Mouse (Mus musculus) hindbrain, embryonic 11.5 days (tissue): ENCODE results near the gene Vkorc1l1. TPM values are rescaled to one million over a fixed set of nuclear protein-coding genes. Genes with fewer than 3 reads are reported as not detected.
"Not testable (repeated sequence)": the region's sequence is repeated elsewhere in the genome, so short reads cannot be mapped to it uniquely, and the experiment has no call there.

Source experiments
- ATAC-seq: fragments of 200-750 bp; cut with Nextera tagmentation; 2 replicates; pipeline ENCODE4 v1.8.0; 2017; ENCODE audit warnings: mild to moderate bottlenecking, moderate TSS enrichment, moderate library complexity; ENCODE audit not compliant: low FRiP score
- DNase-seq: peaks from one replicate; pipeline ENCODE4 v3.0.0-alpha.2; 2015; ENCODE audit warnings: low spot score
- H3K27ac ChIP-seq: fragments of 300-500 bp; sonication (generic); 2 replicates; pipeline ENCODE4 v1.5.1; 2014; ENCODE audit warnings: mild to moderate bottlenecking, low read depth, low read length
- H3K27me3 ChIP-seq: fragments of 300-500 bp; sonication (generic); 2 replicates; pipeline ENCODE4 v1.6.1; 2014; ENCODE audit warnings: mild to moderate bottlenecking, low read length, moderate library complexity, mixed read lengths; ENCODE audit not compliant: control insufficient read depth, insufficient read depth
- H3K36me3 ChIP-seq: fragments of 300-500 bp; sonication (generic); 2 replicates; pipeline ENCODE4 v1.6.1; 2014; ENCODE audit warnings: mild to moderate bottlenecking, low read length, moderate library complexity, mixed read lengths; ENCODE audit not compliant: control insufficient read depth, insufficient read depth
- H3K4me1 ChIP-seq: fragments of 300-500 bp; sonication (generic); replicated peaks from 2 replicates; pipeline ENCODE4 v1.6.1; 2014; ENCODE audit warnings: low read length, mixed read lengths; ENCODE audit not compliant: control insufficient read depth, insufficient read depth
- H3K4me2 ChIP-seq: fragments of 300-500 bp; sonication (generic); replicated peaks from 2 replicates; pipeline ENCODE4 v1.6.1; 2014; ENCODE audit warnings: mild to moderate bottlenecking, low read depth, low read length
- H3K4me3 ChIP-seq: fragments of 300-500 bp; sonication (generic); 2 replicates; pipeline ENCODE4 v1.5.1; 2014; ENCODE audit warnings: low read depth, low read length
- H3K9ac ChIP-seq: fragments of 300-500 bp; sonication (generic); 2 replicates; pipeline ENCODE4 v1.6.1; 2014; ENCODE audit warnings: low read depth, low read length
- H3K9me3 ChIP-seq: fragments of 300-500 bp; sonication (generic); 2 replicates; pipeline ENCODE4 v1.6.1; 2016; ENCODE audit warnings: low read length; ENCODE audit not compliant: control insufficient read depth
- WGBS: fragments of 180-500 bp; shearing (Covaris S2); extraction: QIAGEN DNeasy Blood & Tissue Kit; methylation state at CpG from one replicate; pipeline ENCODE4 v1.1.7; 2014; 5-methylcytosine and 5-hydroxymethylcytosine counted together
- polyA plus RNA-seq: library from polyadenylated mRNA; unstranded; fragments of >200 nt; fragmentation: Nextera tagmentation; extraction: Ambion mirVana; gene quantifications from 2 replicates; pipeline ENCODE4 v1.2.1, GENCODE M21; 2014

Vkorc1l1 gene
- polyA plus RNA-seq, 1 experiment from 2014 or later, result 28.5 TPM

DNA sequence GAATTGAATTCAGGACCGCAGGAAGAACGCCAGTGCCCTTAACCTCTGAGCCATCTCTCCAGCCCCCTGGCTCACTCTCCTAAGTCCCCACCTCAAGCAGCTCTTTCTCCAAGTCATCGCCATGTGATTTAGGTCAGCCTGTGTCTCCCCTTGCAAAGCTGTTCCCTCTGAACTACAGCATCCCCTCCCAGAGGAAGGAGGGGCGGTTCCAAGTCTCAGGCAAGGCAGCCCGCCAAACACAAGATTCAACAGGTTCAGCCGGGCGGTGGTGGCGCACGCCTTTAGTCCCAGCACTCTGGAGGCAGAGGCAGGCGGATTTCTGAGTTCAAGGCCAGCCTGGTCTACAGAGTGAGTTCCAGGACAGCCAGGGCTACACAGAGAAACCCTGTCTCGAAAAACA, 26.3 kb upstream of the Vkorc1l1 start:
- not testable (repeated sequence) for H3K27ac ChIP-seq, H3K4me3 ChIP-seq, H3K4me2 ChIP-seq, H3K9ac ChIP-seq, DNase-seq, H3K4me1 ChIP-seq, H3K36me3 ChIP-seq, ATAC-seq, H3K27me3 ChIP-seq, H3K9me3 ChIP-seq
- WGBS, result 84% methylated on average over 11 of the region's 11 CpGs

DNA sequence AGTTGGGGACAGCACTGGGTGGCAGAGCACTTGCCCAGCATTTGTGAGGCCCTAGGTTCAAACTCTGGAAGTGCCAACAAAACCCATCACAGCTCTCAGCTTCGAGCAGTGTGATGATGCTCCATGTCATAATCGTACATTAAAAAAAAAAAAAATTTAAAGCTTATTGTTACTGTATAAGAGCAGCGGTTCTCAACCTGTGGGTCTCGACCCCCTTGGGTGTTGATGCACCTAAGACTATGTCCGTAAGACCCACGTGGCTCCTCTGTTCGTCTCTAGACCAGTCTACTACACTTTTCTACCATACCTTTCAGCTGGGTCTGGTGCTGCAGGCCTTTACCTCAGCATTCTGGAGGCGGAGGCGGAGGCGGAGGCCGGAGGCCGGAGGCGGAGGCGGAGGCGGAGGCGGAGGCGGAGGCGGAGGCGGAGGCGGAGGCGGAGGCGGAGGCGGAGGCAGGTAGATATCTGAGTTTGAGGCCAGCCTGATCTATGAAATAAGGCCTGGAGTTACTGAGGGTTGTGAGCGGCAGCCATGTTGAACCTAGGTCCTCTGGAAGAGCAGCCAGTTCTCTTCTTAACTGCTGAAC, 23.6 kb upstream of the Vkorc1l1 start:
- 90% methylated on average over 24 of the region's 24 CpGs for WGBS
- DNase-seq (no peak), ATAC-seq (no peak)
- H3K9ac ChIP-seq, result no peak overlapping the region
- no peak overlapping the region for H3K4me3 ChIP-seq
- no peaks in the 10 kb centered on the region for H3K36me3 ChIP-seq
- H3K27me3 ChIP-seq, result no peaks in the 10 kb centered on the region
- H3K9me3 ChIP-seq, result no peaks in the 10 kb centered on the region
- H3K27ac ChIP-seq, result no peak overlapping the region
- no peak overlapping the region for H3K4me2 ChIP-seq
- H3K4me1 ChIP-seq, result no peaks in the 10 kb centered on the region

DNA sequence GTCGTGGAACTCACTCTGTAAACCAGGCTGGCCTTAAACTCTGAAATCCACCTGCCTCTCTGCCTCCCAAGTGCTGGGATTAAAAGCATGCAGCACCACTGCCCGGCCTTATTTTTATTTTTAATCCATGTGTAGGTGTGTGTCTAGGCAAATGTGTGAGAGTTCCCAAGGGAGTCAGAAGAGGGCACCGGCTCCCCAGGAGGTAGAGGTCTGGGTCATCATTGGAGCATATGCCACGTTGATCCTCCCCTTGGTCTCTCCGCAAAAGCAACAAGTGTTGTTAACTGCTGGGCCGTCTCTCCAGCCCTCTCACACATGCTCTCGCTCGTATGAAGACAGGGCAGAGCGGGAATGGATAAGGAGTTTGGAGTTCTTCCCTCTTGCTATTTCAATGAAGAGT, 23.0 kb upstream of the Vkorc1l1 start:
- Histone ChIP-seq H3K36me3 (no peaks in the 10 kb centered on the region), H3K4me2 (no peak overlapping the region), H3K27ac (no peak overlapping the region), H3K4me3 (no peak overlapping the region), H3K4me1 (no peaks in the 10 kb centered on the region), H3K27me3 (no peaks in the 10 kb centered on the region), H3K9ac (no peak overlapping the region), H3K9me3 (no peaks in the 10 kb centered on the region)
- ATAC-seq (no peak), DNase-seq (no peak)
- WGBS, result 82% methylated on average over 9 of the region's 9 CpGs

DNA sequence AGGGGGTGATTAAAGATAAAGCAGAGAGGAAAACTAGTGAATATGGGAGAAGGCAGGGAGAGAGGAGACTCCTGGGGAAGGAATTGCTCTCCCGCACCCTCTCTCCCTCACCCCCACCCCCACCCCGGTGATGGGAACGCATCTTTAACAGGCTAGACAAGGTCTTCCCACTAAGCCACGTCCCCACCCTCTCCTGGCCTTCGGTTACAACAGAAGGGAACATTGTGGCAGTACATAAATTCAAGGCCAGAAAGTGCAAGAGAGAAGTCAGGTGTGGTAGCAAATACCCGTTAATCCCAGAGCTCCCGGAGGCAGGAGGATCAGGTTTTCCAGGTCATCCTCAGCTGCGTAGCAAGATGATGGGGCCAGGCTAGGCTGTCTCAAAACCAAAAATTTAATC, 22.4 kb upstream of the Vkorc1l1 start:
- Histone ChIP-seq H3K4me1 (no peaks in the 10 kb centered on the region), H3K27ac (no peak overlapping the region), H3K4me3 (no peak overlapping the region), H3K4me2 (no peak overlapping the region), H3K9me3 (no peaks in the 10 kb centered on the region), H3K36me3 (no peaks in the 10 kb centered on the region), H3K27me3 (no peaks in the 10 kb centered on the region), H3K9ac (no peak overlapping the region)
- no peak for DNase-seq
- ATAC-seq, result no peak
- 62% methylated on average over 8 of the region's 8 CpGs for WGBS

DNA sequence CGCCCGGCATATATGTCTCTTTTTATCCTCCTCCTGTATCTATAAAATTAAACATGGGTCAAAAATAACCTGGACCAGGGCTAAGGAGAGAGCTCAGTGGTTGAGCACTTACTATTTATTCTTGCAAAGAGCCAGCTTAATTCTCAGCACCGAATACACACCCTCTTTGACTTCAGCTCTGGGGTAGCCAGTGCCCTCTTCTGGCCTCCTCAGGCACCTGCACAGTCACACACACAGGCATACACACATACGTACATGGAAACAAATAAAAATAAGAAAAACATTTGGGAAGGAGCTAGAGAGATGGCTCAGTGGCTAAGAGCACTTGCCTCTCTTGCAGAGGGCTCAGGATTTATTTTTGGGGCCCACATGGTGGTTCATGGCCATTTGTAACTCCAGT, 19.8 kb upstream of the Vkorc1l1 start:
- Histone ChIP-seq H3K4me3 (no peak overlapping the region), H3K9me3 (no peaks in the 10 kb centered on the region), H3K36me3 (no peaks in the 10 kb centered on the region), H3K27ac (no peak overlapping the region), H3K4me2 (no peak overlapping the region), H3K9ac (no peak overlapping the region), H3K4me1 (no peaks in the 10 kb centered on the region), H3K27me3 (no peaks in the 10 kb centered on the region)
- no peak for DNase-seq
- ATAC-seq, result no peak
- 93% methylated on average over 4 of the region's 4 CpGs for WGBS

DNA sequence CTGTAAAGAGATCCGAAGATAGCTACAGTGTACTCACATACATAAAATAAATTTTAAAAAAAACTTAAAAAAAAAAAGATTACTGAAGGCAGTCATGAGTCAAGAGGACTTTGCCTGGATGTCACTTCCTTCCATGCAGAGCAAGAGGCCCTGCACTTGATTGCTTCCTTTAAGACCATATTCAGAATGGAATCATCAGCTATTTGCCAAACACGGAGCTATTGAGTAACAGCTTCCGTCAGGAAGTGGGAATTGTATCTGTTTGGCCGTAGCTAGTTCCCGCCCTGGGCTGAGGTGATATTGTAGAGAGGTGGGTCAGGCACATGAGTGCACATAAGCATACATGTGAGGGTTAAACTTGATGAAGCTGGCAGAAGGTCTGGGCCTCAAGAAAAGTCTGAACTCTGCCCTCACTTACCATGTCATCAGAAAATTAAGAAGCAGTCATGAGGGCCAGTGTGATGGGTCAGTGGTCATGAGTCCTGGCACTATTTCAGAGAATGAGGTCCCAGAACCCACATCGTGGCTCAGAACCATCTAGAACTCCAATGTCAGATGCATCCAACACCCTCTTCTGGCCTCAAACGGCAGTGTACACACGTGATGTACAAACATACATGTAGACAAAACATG, 16.8 kb upstream of the Vkorc1l1 start:
- DNase-seq, result no peak
- H3K27me3 ChIP-seq, result no peaks in the 10 kb centered on the region
- WGBS, result 87% methylated on average over 8 of the region's 8 CpGs

DNA sequence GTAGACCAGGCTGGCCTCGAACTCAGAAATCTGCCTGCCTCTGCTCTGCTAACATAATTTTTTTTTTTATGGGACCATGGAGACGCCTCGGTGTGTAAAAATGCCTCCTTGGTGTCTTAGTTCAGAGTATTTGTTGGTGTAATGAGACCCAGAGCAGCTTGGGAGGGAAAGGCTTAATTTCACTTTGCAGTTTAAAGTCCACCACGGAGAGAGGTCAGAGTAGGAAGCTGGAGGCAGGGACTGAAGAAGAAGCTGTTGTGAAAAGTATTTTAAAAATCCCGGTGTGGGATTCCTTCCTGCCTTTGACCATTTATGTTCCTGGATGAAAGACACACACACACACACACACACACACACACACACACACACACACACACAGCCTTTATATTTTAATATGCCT, 15.8 kb upstream of the Vkorc1l1 start:
- 86% methylated on average over 5 of the region's 5 CpGs for WGBS
- Histone ChIP-seq H3K9me3 (no peaks in the 10 kb centered on the region), H3K27ac (no peak overlapping the region), H3K9ac (no peak overlapping the region), H3K4me1 (no peaks in the 10 kb centered on the region), H3K36me3 (no peaks in the 10 kb centered on the region), H3K4me2 (no peak overlapping the region), H3K27me3 (no peaks in the 10 kb centered on the region), H3K4me3 (no peak overlapping the region)
- ATAC-seq, result no peak
- DNase-seq, result no peak

More for the DNA sequence above, 16.8 kb upstream of the Vkorc1l1 start:
- no peak overlapping the region for H3K9ac ChIP-seq
- no peaks in the 10 kb centered on the region for H3K36me3 ChIP-seq
- H3K4me2 ChIP-seq, result no peak overlapping the region
- ATAC-seq, result no peak
- no peak overlapping the region for H3K27ac ChIP-seq
- no peaks in the 10 kb centered on the region for H3K9me3 ChIP-seq
- H3K4me1 ChIP-seq, result no peaks in the 10 kb centered on the region
- H3K4me3 ChIP-seq, result no peak overlapping the region

DNA sequence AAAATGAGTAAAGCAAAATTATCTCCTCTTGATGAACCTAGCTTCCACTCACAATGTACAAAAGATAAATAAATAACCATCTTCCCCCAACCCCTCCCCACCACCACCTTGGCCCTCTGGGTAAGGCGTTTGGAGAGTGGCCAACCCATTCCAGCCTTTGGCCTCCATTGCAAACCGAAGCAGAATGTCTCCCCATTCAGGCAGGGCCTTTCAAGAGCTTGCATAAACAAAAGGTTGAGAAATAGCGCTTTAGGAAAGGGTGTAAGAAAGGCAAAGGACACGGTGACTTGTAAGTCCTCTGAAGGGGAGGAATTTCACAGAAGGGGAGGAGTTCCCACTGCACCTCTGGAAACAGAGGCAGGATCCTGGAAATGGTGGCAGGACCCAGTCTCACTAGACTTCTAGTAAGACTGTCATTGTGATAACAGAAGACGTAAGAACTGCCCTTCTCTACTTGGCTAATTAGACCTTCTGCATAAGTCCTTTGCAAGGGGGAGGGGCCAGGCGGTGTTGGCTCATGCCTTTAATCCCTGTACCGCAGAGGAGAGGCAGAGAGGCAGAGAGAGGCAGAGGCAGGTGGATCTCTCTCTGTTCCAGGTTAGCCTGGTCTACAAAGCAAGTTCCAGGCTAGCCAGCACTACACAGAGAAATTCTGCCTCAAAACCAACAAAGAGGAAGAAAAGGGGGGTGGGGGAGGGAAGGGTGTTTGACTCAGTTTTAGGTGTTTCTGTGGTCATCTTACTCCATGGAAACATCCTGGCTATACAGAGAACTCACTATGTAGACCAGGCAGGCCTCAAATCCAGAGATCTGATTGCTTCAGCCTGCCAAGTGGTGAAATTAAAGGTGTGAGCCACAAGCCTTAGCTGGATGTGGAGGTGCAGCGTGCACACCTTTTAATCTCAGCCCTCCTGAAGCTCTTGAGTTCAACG, 11.6 kb upstream of the Vkorc1l1 start:
- no peak for DNase-seq
- no peak for ATAC-seq
- no peaks in the 10 kb centered on the region for H3K4me1 ChIP-seq
- H3K9me3 ChIP-seq, result no peaks in the 10 kb centered on the region
- H3K4me3 ChIP-seq, result no peak overlapping the region
- no peak overlapping the region for H3K9ac ChIP-seq
- H3K36me3 ChIP-seq, result no peaks in the 10 kb centered on the region
- whole genome bisulfite sequencing, result 57% methylated on average over 9 of the region's 9 CpGs
- H3K27ac ChIP-seq, result no peak overlapping the region
- no peaks in the 10 kb centered on the region for H3K27me3 ChIP-seq
- H3K4me2 ChIP-seq, result no peak overlapping the region
